In genomic region chr1:92832011-92833010, GRCm38 (mm10) we compare ENCODE assay signal across 8 mouse cellular contexts. TPM values are rescaled to one million over a fixed set of nuclear protein-coding genes. Genes with fewer than 3 reads are reported as not detected.
DNase-seq lines count a peak whose midpoint lies in the region; ATAC-seq lines count a peak whose summit lies in the region.

No protein-coding gene starts in this region.

- peak overlapping the region; percentile 92 for H3K4me2 ChIP-seq in lung, embryonic 15.5 days
- H3K4me2 ChIP-seq in intestine, embryonic 15.5 days (replicated peaks) = peak overlapping the region; percentile 97
- peak overlapping the region; percentile 72 for H3K4me2 ChIP-seq in liver, embryonic 12.5 days
- H3K4me2 ChIP-seq in neural tube, embryonic 15.5 days = peak overlapping the region; percentile 94

- WGBS in lung, embryonic 15.5 days = under 1% methylated on average over 59 of the region's 62 CpGs
- WGBS in intestine, embryonic 15.5 days = under 1% methylated on average over 62 of the region's 62 CpGs
- WGBS in liver, embryonic 12.5 days (ENCODE audit: insufficient replicate concordance) = 3% methylated on average over 58 of the region's 62 CpGs
- WGBS in neural tube, embryonic 15.5 days = under 1% methylated on average over 61 of the region's 62 CpGs

- H3K4me3 ChIP-seq in lung, embryonic 15.5 days = peak overlapping the region; percentile 68
- H3K4me3 ChIP-seq in intestine, embryonic 15.5 days (replicated peaks) = peak overlapping the region; percentile 72
- peak overlapping the region; percentile 55 for H3K4me3 ChIP-seq in liver, embryonic 12.5 days
- H3K4me3 ChIP-seq in neural tube, embryonic 15.5 days (replicated peaks) = peak overlapping the region; percentile 89

- no peak for DNase-seq in lung, postnatal 25 days (ENCODE audit: low spot score)
- DNase-seq in cerebellum, postnatal 14 days = peak; percentile 66 to 75
- DNase-seq in gastrocnemius, adult 8-10 months (ENCODE audit: low spot score in 2 of 2) = peak; percentile 70 to 78
- peak; percentile 29 for DNase-seq in yolk sac, embryonic 10.5 days (ENCODE audit: low spot score)

- no peaks in the 10 kb centered on the region for H3K36me3 ChIP-seq in lung, embryonic 15.5 days
- no peaks in the 10 kb centered on the region for H3K36me3 ChIP-seq in intestine, embryonic 15.5 days
- no peaks in the 10 kb centered on the region for H3K36me3 ChIP-seq in liver, embryonic 12.5 days
- no peaks in the 10 kb centered on the region; the same call in 1 of the 2 replicates for H3K36me3 ChIP-seq in neural tube, embryonic 15.5 days

- H3K27me3 ChIP-seq in lung, embryonic 15.5 days = peaks cover 29% of the 10 kb centered on the region
- H3K27me3 ChIP-seq in intestine, embryonic 15.5 days (replicated peaks) = peaks cover 4% of the 10 kb centered on the region
- peaks cover 74% of the 10 kb centered on the region for H3K27me3 ChIP-seq in liver, embryonic 12.5 days (replicated peaks)
- peaks cover 15% of the 10 kb centered on the region; the same call in 1 of the 2 replicates for H3K27me3 ChIP-seq in neural tube, embryonic 15.5 days (replicated peaks)

- peak overlapping the region; percentile 89 for H3K27ac ChIP-seq in lung, embryonic 15.5 days
- H3K27ac ChIP-seq in intestine, embryonic 15.5 days = peak overlapping the region; percentile 86
- H3K27ac ChIP-seq in liver, embryonic 12.5 days = no peak overlapping the region
- peak overlapping the region; percentile 89 for H3K27ac ChIP-seq in neural tube, embryonic 15.5 days (replicated peaks)

- no peaks in the 10 kb centered on the region for H3K9me3 ChIP-seq in lung, embryonic 15.5 days
- H3K9me3 ChIP-seq in intestine, embryonic 15.5 days = no peaks in the 10 kb centered on the region
- H3K9me3 ChIP-seq in liver, embryonic 12.5 days (replicated peaks) = no peaks in the 10 kb centered on the region
- H3K9me3 ChIP-seq in neural tube, embryonic 15.5 days (replicated peaks) = no peaks in the 10 kb centered on the region

- ATAC-seq in lung, embryonic 15.5 days (ENCODE audit: borderline replicate concordance, extremely low read depth, low FRiP score, low TSS enrichment) = peak; percentile 8; the same call in 1 of the 2 replicates
- ATAC-seq in intestine, embryonic 15.5 days = peak; percentile 42
- ATAC-seq in liver, embryonic 12.5 days = no peak
- ATAC-seq in neural tube, embryonic 15.5 days (ENCODE audit: low FRiP score) = peak; percentile 7

- H3K9ac ChIP-seq in lung, embryonic 15.5 days = peak overlapping the region; percentile 80
- peak overlapping the region; percentile 85 for H3K9ac ChIP-seq in intestine, embryonic 15.5 days
- peak overlapping the region; percentile 40 for H3K9ac ChIP-seq in liver, embryonic 12.5 days
- H3K9ac ChIP-seq in neural tube, embryonic 15.5 days (replicated peaks) = peak overlapping the region; percentile 97

- H3K4me1 ChIP-seq in lung, embryonic 15.5 days = peaks cover 25% of the 10 kb centered on the region
- peaks cover 20% of the 10 kb centered on the region; the same call in 1 of the 2 replicates for H3K4me1 ChIP-seq in intestine, embryonic 15.5 days (replicated peaks)
- peaks cover 14% of the 10 kb centered on the region for H3K4me1 ChIP-seq in liver, embryonic 12.5 days
- peaks cover 47% of the 10 kb centered on the region for H3K4me1 ChIP-seq in neural tube, embryonic 15.5 days

RNA-seq across cellular contexts. Expression of gene Gpc1, which starts 0.9 kb away (rescaled TPM):
- polyA plus RNA-seq in lung, embryonic 15.5 days (2015; fragmentation: Nextera tagmentation; extraction: Ambion mirVana) = 34.2 and 35.1 TPM in 2 replicates
- total RNA-seq in gastrocnemius, adult 8-10 months (2022) = 100 to 1,000 TPM; 213 to 262 (median 240) TPM
- polyA plus RNA-seq in intestine, embryonic 15.5 days (2015; fragmentation: Nextera tagmentation; extraction: Ambion mirVana) = 36.8 and 37.7 TPM in 2 replicates
- polyA plus RNA-seq in liver, embryonic 12.5 days (2016; fragmentation: Nextera tagmentation; extraction: Ambion mirVana) = 5.5 and 7.2 TPM in 2 replicates
- 63.1 and 64.6 TPM in 2 replicates for polyA plus RNA-seq in neural tube, embryonic 15.5 days (2015; fragmentation: Nextera tagmentation; extraction: Ambion mirVana)

Comparison
In these comparisons a context has a peak if more than half of its experiments do, and no peak if none do; other contexts are left out.
1. H3K9ac ChIP-seq: peak in every context shown above with its lines; median percentile 97 in neural tube, embryonic 15.5 days; 85 in intestine, embryonic 15.5 days; 80 in lung, embryonic 15.5 days; 40 in liver, embryonic 12.5 days.